Mouse (Mus musculus) olfactory bulb, adult 2 months (tissue): ENCODE measurements at regions not wholly inside any gene's neighbourhood (a gene's known extent, or its start where the extent isn't known, plus 50 kb on each side); places are given as distances from the start of the nearest gene placed in this dataset.

Experiments used
- CTCF ChIP-seq: fragments of 200-500 bp; IDR thresholded peaks from 2 replicates; pipeline ENCODE4 v1.5.1; 2012; ENCODE audit warnings: low read depth, mild to moderate bottlenecking, low read length, moderate library complexity; ENCODE audit not compliant: insufficient read depth
- POLR2A ChIP-seq: fragments of 200-500 bp; IDR thresholded peaks from 2 replicates; pipeline ENCODE4 v1.6.1; 2012; ENCODE audit warnings: mild to moderate bottlenecking, low read depth, low read length, moderate library complexity; ENCODE audit not compliant: insufficient read depth

GRCm38 (mm10) chr2:39295435-39295834, 69.2 kb upstream of the Ppp6c start:
- TF ChIP-seq POLR2A (no peak), CTCF (no peak)
